Mouse (Mus musculus) bone marrow macrophage, adult 2 months (primary cell): ENCODE results near the gene Ehhadh.

Experiments used
- CTCF ChIP-seq: IDR thresholded peaks from 2 replicates; pipeline ENCODE4 v1.5.1; 2012; ENCODE audit warnings: low read depth, mild to moderate bottlenecking, low read length, moderate library complexity
- POLR2A ChIP-seq: IDR thresholded peaks from 2 replicates; pipeline ENCODE4 v1.6.1; 2012; ENCODE audit warnings: mild to moderate bottlenecking, low read depth, low read length, borderline replicate concordance

- no peak for TF ChIP-seq CTCF
- no peak for TF ChIP-seq POLR2A
Measured at GRCm38 (mm10) chr16:21735638-21736037, 52.0 kb downstream of the Ehhadh start.
